16 mouse cellular contexts compared by ENCODE assay signal in the genomic region with DNA sequence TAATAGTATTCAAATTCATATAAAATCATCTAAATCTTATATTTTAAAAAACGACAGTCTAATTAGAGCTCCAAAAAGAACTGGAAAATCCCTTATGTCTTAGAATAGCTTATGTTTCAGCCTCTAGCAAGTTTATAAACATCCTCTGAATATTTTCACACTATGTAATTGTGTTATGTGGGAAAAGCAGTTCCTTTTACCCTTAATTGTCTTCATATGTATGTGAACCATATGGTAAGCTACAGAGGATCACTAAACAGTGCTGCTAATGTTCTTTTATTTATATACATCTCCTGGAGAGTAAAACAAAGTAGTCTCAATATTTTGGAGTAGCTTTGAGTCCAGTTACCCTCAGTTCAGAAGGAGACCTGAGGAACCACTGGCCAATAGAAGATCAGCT.
"Had no signal": no experiment of that assay in that cellular context is flagged by ENCODE, and none has a peak within 500 bp of the region (broad histone marks: within the 10 kb centered on the region; RNA-seq: fewer than 3 reads in every experiment).

No protein-coding gene starts in this region.

- H3K9me3 ChIP-seq: neural tube, embryonic 13.5 days; neural tube, embryonic 15.5 days; stomach, embryonic 15.5 days had no signal

- H3K4me3 ChIP-seq: neural tube, embryonic 13.5 days; neural tube, embryonic 15.5 days; stomach, embryonic 15.5 days had no signal

- H3K36me3 ChIP-seq: neural tube, embryonic 13.5 days; neural tube, embryonic 15.5 days; stomach, embryonic 15.5 days had no signal

- DNase-seq: retina, postnatal 1 day; right cerebral cortex, adult 18-20 months; right cerebral cortex, postnatal 14 days; right cerebral cortex, postnatal 25 days; right cerebral cortex, postnatal 4 days; spleen, adult 18-20 months; thymus, adult 18-20 months; thymus, adult 2 months; thymus, postnatal 14 days; thymus, postnatal 25 days; thymus, postnatal 36 days; thymus, postnatal 4 days had no signal

- H3K27me3 ChIP-seq: neural tube, embryonic 13.5 days; neural tube, embryonic 15.5 days; stomach, embryonic 15.5 days had no signal

- H3K4me1 ChIP-seq: neural tube, embryonic 13.5 days; neural tube, embryonic 15.5 days; stomach, embryonic 15.5 days had no signal

- H3K27ac ChIP-seq: neural tube, embryonic 13.5 days; neural tube, embryonic 15.5 days; stomach, embryonic 15.5 days; stomach, postnatal 0 days had no signal

- H3K9ac ChIP-seq: neural tube, embryonic 13.5 days; neural tube, embryonic 15.5 days; stomach, embryonic 15.5 days had no signal

- H3K4me2 ChIP-seq: neural tube, embryonic 13.5 days; neural tube, embryonic 15.5 days; stomach, embryonic 15.5 days had no signal
